Mouse (Mus musculus) midbrain, embryonic 13.5 days (tissue): ENCODE measurements at regions not wholly inside any gene's neighbourhood (a gene's known extent, or its start where the extent isn't known, plus 50 kb on each side); places are given as distances from the start of the nearest gene placed in this dataset.
A peak's percentile ranks its signal among the peaks of the same experiment; 100 is the strongest.

ENCODE experiments used
- ATAC-seq: fragments of 200-750 bp; cut with Nextera tagmentation; 2 replicates; pipeline ENCODE4 v1.8.0; 2017; ENCODE audit warnings: mild to moderate bottlenecking, moderate TSS enrichment, moderate library complexity
- H3K27ac ChIP-seq: fragments of 300-500 bp; sonication (generic); 2 replicates; pipeline ENCODE4 v1.5.1; 2015; ENCODE audit warnings: inconsistent platforms, mild to moderate bottlenecking, moderate library complexity
- H3K27me3 ChIP-seq: fragments of 300-500 bp; sonication (generic); 2 replicates; pipeline ENCODE4 v1.6.1; 2015; ENCODE audit warnings: mild to moderate bottlenecking, inconsistent platforms
- H3K36me3 ChIP-seq: fragments of 300-500 bp; sonication (generic); 2 replicates; pipeline ENCODE4 v1.6.1; 2015; ENCODE audit warnings: mild to moderate bottlenecking, inconsistent platforms
- H3K4me1 ChIP-seq: fragments of 300-500 bp; sonication (generic); replicated peaks from 2 replicates; pipeline ENCODE4 v1.6.1; 2015; ENCODE audit warnings: inconsistent platforms
- H3K4me2 ChIP-seq: fragments of 300-500 bp; sonication (generic); replicated peaks from 2 replicates; pipeline ENCODE4 v1.6.1; 2015; ENCODE audit warnings: moderate library complexity, mild to moderate bottlenecking, inconsistent platforms
- H3K4me3 ChIP-seq: fragments of 300-500 bp; sonication (generic); replicated peaks from 2 replicates; pipeline ENCODE4 v1.5.1; 2015; ENCODE audit warnings: mild to moderate bottlenecking, inconsistent platforms
- H3K9ac ChIP-seq: fragments of 300-500 bp; sonication (generic); replicated peaks from 2 replicates; pipeline ENCODE4 v1.6.1; 2015; ENCODE audit warnings: mild to moderate bottlenecking, inconsistent platforms
- H3K9me3 ChIP-seq: fragments of 300-500 bp; sonication (generic); 2 replicates; pipeline ENCODE4 v1.6.1; 2016; ENCODE audit warnings: mild to moderate bottlenecking, inconsistent platforms
- WGBS: fragments of 180-500 bp; shearing (Covaris S2); methylation state at CpG from one replicate; pipeline ENCODE4 v1.1.7; 2015; 5-methylcytosine and 5-hydroxymethylcytosine counted together

DNA sequence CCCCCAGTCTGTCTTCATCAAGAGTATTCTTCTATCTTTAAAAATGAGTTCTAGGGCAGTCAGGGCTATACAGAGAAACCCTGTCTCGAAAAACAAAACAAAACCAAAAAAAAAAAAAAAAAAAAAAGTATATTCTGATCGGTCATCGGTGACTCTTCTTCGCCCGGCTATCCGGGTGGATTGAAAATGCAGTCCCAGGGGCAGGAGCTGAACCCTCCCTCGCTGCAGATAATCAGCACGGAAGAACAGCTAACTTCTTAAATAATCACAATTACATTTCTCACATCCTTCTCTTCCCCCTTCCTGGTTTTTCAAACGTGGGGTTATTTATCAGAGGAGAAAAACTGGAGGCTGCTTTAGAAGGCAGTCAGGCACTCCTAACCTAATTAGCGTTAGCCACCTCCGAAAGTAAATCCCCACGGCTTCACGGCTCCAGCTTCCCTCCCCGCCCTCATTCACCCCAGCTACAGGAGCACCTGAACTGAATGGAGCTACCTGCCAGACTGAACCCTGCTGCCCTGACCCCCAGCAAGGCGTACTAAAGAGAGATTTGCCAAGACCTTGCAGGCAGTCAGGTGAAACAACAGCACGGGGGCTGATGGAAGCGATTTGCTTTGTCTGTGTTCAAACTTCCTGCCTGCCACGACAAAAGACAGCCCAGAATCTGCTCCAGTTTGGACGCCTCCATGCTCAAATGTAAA is 379.2 kb downstream of the Gpd2 start:
- H3K9ac ChIP-seq, result peak overlapping the region; percentile 36

DNA sequence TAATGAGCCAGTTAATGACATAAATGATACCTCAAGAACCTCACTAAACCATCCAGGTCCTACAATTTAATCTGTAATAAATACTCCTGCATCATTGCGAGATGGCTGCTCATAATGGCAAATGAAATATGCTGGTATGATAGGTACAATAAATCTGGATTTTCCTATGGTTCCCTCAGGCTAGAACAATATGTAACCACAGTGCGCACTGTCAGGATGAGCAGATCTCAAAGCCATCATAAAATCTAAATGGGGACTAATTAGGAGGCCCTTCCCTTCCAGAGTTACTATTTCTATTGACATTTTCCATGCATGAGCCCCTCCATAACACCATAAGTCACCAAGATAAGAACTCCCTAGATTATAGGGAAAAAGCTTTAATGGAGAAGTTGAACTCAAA is 379.8 kb downstream of the Gpd2 start:
- H3K9me3 ChIP-seq, result no peaks in the 10 kb centered on the region
- H3K4me1 ChIP-seq, result peaks cover 28% of the 10 kb centered on the region
- H3K36me3 ChIP-seq, result no peaks in the 10 kb centered on the region
- 76% methylated on average over 2 of the region's 2 CpGs for WGBS
- ATAC-seq, result 0 out of 2 replicates have a peak, but pooled peaks have one; percentile 27
- peak overlapping the region; percentile 36; the same call in 1 of the 2 replicates for H3K9ac ChIP-seq
- peak overlapping the region; percentile 36; the same call in 1 of the 2 replicates for H3K4me3 ChIP-seq
- H3K27me3 ChIP-seq, result peaks cover 4% of the 10 kb centered on the region; the same call in 1 of the 2 replicates
- peak overlapping the region; percentile 62 for H3K4me2 ChIP-seq
- H3K27ac ChIP-seq, result no peak overlapping the region

More for the DNA sequence above, 379.2 kb downstream of the Gpd2 start:
- Histone ChIP-seq H3K9me3 (no peaks in the 10 kb centered on the region), H3K36me3 (no peaks in the 10 kb centered on the region), H3K27ac (peak overlapping the region; percentile 51; the same call in 1 of the 2 replicates), H3K4me3 (peak overlapping the region; percentile 36), H3K4me2 (peak overlapping the region; percentile 62), H3K27me3 (peaks cover 4% of the 10 kb centered on the region; the same call in 1 of the 2 replicates), H3K4me1 (peaks cover 28% of the 10 kb centered on the region)
- ATAC-seq, result peak; percentile 41
- 2% methylated on average over 19 of the region's 19 CpGs for WGBS

DNA sequence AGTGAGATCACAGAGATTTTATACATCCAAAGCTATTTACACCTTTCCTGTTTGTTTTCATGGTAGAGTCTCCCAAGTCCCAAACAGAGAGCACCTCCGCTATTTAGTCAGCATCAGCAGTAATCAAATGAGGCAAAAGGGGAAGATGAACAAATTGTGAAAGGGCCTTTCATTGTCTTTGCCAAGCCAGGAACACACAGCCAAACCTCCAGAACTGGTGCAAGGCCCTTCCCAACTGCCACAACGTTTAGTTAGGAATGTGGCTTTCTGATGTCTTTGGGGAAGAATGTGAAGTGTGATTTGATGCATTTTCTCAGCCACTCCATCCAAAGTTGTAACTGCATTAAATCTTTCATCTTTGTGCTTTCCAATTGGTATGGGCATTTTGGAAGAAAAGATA is 353.6 kb upstream of the Galnt5 start:
- H3K4me3 ChIP-seq, result no peak overlapping the region
- H3K27ac ChIP-seq, result no peak overlapping the region
- 80% methylated on average over 2 of the region's 2 CpGs for WGBS
- no peaks in the 10 kb centered on the region for H3K36me3 ChIP-seq
- no peaks in the 10 kb centered on the region for H3K4me1 ChIP-seq
- H3K4me2 ChIP-seq, result no peak overlapping the region
- no peak overlapping the region for H3K9ac ChIP-seq
- H3K27me3 ChIP-seq, result no peaks in the 10 kb centered on the region
- ATAC-seq, result no peak
- no peaks in the 10 kb centered on the region for H3K9me3 ChIP-seq

DNA sequence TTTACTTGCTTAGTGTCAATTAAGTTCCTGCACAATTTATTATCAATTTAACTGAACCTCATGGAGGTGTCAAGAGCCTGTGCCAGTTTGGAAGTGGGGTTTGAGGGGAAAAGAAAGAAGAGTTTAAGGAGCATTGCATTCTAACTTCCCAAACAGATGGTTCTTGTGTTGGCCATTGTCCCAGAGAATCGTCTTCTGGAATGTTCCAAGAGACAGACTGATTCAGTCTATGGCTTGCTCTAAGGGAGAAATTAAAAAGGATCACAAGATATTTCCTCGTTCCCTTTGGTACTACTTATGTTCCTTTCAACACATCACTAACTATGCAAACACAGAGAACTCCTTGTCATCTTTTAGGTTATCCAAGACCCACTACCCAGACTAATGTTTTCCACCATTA is 353.1 kb upstream of the Galnt5 start:
- no peaks in the 10 kb centered on the region for H3K4me1 ChIP-seq
- H3K9ac ChIP-seq, result no peak overlapping the region
- no peak for ATAC-seq
- no peaks in the 10 kb centered on the region for H3K36me3 ChIP-seq
- H3K4me2 ChIP-seq, result no peak overlapping the region
- H3K9me3 ChIP-seq, result no peaks in the 10 kb centered on the region
- no peak overlapping the region for H3K4me3 ChIP-seq
- H3K27me3 ChIP-seq, result no peaks in the 10 kb centered on the region
- 86% methylated on average over 2 of the region's 2 CpGs for WGBS
- H3K27ac ChIP-seq, result no peak overlapping the region

DNA sequence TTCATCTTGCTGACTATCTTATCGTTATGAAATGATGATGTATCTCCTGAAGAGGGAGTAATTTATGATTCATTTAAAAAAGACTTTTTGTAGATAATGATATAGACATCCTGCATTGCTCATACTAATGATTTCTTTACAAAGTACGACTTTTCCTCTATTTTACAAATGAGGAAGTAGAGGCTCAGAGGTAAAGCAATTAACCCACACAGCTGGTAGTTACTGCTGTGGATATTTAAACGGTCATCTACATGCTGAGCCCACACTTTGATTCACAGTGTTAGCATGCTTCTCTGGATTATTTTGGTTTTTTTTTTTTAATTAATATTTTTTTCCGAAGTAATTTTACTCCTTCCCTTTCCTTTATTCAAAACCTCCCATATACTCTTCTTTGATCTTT is 348.7 kb upstream of the Galnt5 start:
- H3K4me2 ChIP-seq, result no peak overlapping the region

DNA sequence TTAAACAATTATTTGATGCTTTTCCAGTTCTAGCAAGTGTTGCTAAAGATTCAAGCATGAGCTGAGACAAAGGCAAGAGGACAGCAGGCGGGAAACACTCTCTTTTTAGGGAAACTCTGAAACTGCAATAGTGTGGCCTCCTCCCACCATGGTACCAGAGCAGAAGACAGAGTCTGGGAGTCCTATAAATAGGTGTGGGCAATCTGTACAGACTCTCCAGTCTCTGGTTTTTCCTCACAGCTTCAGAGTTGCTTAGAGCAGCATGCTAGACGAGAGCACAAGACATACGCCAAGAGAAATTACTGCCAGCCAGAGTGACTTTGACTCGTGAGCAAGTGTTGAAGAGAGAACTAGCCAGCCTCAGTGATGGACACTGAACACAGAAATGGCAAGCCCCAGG is 340.3 kb upstream of the Galnt5 start:
- Histone ChIP-seq H3K4me3 (no peak overlapping the region), H3K9me3 (no peaks in the 10 kb centered on the region), H3K36me3 (no peaks in the 10 kb centered on the region), H3K4me2 (no peak overlapping the region), H3K27me3 (no peaks in the 10 kb centered on the region), H3K9ac (no peak overlapping the region), H3K27ac (no peak overlapping the region), H3K4me1 (no peaks in the 10 kb centered on the region)
- WGBS, result 90% methylated on average over 4 of the region's 4 CpGs
- no peak for ATAC-seq

More for the DNA sequence above, 348.7 kb upstream of the Galnt5 start:
- no peak for ATAC-seq
- no peak overlapping the region for H3K4me3 ChIP-seq
- 81% methylated on average over 4 of the region's 4 CpGs for WGBS
- H3K9ac ChIP-seq, result no peak overlapping the region
- H3K9me3 ChIP-seq, result no peaks in the 10 kb centered on the region
- H3K36me3 ChIP-seq, result no peaks in the 10 kb centered on the region
- no peaks in the 10 kb centered on the region for H3K4me1 ChIP-seq
- no peaks in the 10 kb centered on the region for H3K27me3 ChIP-seq
- H3K27ac ChIP-seq, result no peak overlapping the region

DNA sequence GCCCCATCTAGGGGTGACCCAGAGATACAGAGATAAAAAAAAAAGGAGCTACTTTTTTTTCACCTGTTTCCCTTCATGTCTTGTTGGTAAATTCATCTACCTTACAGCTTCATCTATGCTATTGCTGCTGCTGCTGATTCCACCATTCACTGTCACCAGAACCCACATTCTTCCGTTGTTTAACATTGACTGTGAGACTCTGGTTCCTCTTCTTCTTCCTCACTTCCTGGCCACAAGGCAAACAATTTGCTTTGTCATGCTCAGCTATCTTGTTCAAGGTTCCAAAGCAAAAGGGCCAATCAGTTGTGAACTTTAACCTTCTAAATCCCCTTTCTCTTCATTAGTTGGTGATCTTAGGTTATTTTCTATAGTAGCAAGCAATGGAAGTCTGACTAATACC is 335.8 kb upstream of the Galnt5 start:
- Histone ChIP-seq H3K27me3 (no peaks in the 10 kb centered on the region), H3K4me2 (no peak overlapping the region), H3K9me3 (no peaks in the 10 kb centered on the region), H3K27ac (no peak overlapping the region), H3K4me3 (no peak overlapping the region), H3K9ac (no peak overlapping the region), H3K36me3 (no peaks in the 10 kb centered on the region), H3K4me1 (no peaks in the 10 kb centered on the region)
- 84% methylated on average over 1 of the region's 1 CpGs for WGBS
- ATAC-seq, result no peak

DNA sequence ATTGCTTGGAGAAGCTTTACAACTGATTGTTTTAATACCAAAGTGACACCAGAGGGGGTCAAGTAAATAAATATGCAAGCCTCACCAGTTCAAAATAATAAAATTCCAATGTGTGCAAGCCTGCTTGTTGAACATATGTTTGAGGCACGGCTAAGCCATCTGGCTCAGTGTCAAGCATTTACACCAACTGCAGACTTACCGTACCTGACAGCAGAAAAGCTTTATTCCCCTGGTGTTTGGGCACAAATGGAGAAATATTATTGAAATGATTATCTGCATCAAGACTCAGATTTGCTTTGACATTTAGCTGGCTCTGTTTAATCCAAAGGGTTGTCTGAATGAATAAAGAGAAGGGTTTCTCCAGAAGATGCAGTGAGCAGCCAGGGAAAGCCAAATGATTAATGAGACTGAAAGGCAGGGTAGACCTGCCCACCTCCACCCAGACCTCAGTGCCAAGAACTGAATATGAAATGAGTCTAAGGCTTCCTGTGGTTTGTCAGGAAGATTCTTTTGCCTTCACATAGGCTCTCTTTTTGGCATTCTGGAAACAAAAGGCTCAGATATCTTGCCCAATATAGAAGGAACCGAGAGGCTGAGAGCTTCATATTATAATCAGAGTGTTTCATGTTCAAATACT is 325.6 kb upstream of the Galnt5 start:
- H3K9me3 ChIP-seq, result no peaks in the 10 kb centered on the region
- H3K36me3 ChIP-seq, result no peaks in the 10 kb centered on the region
- no peak overlapping the region for H3K4me3 ChIP-seq
- no peak overlapping the region for H3K4me2 ChIP-seq
- H3K4me1 ChIP-seq, result no peaks in the 10 kb centered on the region
- H3K27me3 ChIP-seq, result no peaks in the 10 kb centered on the region
- no peak overlapping the region for H3K9ac ChIP-seq
- 48% methylated on average over 3 of the region's 3 CpGs for WGBS
- no peak overlapping the region for H3K27ac ChIP-seq
- peak; percentile 45; the same call in 1 of the 2 replicates for ATAC-seq

DNA sequence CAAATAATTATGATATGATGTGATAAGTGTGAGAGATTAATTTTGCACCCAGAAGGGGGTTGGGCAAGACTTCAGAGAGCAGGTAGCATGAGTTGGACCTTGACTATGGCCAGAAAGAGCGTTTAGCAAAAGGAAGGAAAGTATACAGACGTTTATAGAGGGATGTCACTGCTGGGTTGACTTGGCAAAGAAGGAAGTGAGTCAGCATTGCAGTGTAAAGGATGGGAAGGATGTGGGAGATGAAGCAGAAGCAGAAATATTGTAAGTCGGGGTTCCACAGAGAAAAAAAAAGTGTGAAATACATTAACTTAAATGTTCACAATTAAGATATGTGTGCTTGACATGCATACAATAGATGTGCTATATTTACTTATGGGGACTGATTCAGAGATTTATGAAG is 307.8 kb upstream of the Galnt5 start:
- Histone ChIP-seq H3K27ac (no peak overlapping the region), H3K4me1 (no peaks in the 10 kb centered on the region), H3K9me3 (no peaks in the 10 kb centered on the region), H3K9ac (no peak overlapping the region), H3K36me3 (no peaks in the 10 kb centered on the region), H3K4me3 (no peak overlapping the region), H3K27me3 (peaks cover 21% of the 10 kb centered on the region), H3K4me2 (no peak overlapping the region)
- 82% methylated on average over 3 of the region's 3 CpGs for WGBS
- ATAC-seq, result no peak

DNA sequence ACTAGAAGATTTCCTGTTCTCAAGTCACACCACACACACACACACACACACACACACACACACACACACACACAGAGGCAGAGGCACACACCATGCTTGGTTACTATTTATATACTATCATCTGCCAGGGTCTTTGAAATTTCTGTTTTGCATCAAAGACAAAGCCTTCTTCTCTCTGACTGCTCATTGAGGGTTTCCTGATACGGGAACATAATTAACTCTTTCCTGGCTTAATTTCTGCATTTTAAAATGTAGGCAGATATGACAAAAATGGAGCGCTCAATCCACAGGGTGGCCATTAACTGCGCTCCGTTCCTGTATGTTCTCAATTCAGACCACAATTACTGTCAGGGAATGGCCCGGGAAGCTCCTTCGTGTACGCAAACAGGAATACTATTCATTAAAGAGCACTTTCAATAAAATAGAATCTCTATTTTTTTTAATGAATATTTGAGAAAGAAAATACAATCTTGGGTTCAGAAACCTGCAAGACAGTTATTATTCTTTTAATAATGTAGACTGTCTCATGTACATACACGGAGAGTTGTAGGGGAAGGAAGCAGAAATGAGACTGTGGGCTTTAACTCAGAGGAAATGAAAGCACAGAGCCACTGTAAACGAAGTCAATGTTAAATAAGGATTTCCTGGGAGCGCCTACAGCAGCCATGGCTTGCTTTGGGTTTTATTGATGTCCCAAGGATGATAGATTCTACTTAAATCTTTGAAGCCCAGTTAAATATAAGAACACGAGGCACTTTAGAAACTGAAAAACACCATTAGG is 300.5 kb upstream of the Galnt5 start:
- 38% methylated on average over 11 of the region's 11 CpGs for WGBS
- peaks cover 58% of the 10 kb centered on the region for H3K27me3 ChIP-seq
- peak overlapping the region; percentile 30 for H3K4me2 ChIP-seq
- ATAC-seq, result peak; percentile 63
- H3K4me1 ChIP-seq, result peaks cover 16% of the 10 kb centered on the region
- H3K9ac ChIP-seq, result no peak overlapping the region
- H3K36me3 ChIP-seq, result no peaks in the 10 kb centered on the region
- H3K9me3 ChIP-seq, result no peaks in the 10 kb centered on the region
- peak overlapping the region; percentile 35; the same call in 1 of the 2 replicates for H3K27ac ChIP-seq
- no peak overlapping the region for H3K4me3 ChIP-seq

DNA sequence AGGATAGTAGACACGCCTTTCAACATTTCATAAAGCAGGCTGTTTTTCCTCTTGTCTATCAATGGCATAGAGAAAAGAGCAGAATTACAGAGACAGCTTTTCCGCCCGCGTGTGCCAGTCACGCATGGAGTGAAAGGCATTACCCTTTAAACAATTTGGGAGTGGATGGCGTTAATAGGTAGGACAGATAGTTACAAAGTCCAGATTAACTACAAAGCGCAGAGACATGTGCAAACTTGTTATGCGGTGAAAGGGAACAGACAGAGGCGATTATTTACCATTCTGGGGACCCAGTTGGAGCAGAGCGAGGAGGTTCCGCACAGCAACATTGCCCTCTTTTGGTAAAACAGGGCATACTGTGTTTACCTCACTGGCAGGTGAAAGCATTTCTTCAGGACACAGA is 299.0 kb upstream of the Galnt5 start:
- under 1% methylated on average over 11 of the region's 11 CpGs for WGBS
- peak; percentile 82 for ATAC-seq
- no peaks in the 10 kb centered on the region for H3K9me3 ChIP-seq
- peaks cover 16% of the 10 kb centered on the region for H3K4me1 ChIP-seq
- H3K27me3 ChIP-seq, result peaks cover 60% of the 10 kb centered on the region
- H3K36me3 ChIP-seq, result no peaks in the 10 kb centered on the region
- peak overlapping the region; percentile 49 for H3K4me2 ChIP-seq
- peak overlapping the region; percentile 35 for H3K4me3 ChIP-seq
- H3K27ac ChIP-seq, result no peak overlapping the region
- H3K9ac ChIP-seq, result 0 out of 2 replicates have a peak overlapping the region, but pooled peaks have one; percentile 48

DNA sequence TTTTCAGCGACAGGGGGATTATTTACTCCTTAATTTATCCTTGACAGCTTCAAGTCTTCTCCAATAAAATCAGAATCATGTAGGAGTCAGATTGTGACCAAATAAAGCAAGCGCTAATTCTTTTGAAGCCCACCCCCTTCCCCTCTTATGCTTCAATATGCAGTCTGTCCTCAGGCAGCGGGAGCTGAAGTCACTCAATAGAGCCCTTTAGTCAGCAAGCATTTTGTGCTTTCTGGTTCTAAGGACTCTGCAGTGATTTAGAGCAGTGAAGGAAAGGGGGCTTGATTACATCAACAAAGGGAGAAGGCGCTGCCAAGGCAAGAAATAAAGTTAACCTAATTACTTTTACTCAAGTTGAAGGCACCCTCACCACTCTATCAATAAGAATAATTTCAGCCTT is 298.5 kb upstream of the Galnt5 start:
- WGBS, result 8% methylated on average over 4 of the region's 4 CpGs
- Histone ChIP-seq H3K4me2 (peak overlapping the region; percentile 49), H3K27me3 (peaks cover 58% of the 10 kb centered on the region), H3K27ac (no peak overlapping the region), H3K36me3 (no peaks in the 10 kb centered on the region), H3K4me1 (peaks cover 16% of the 10 kb centered on the region), H3K9me3 (no peaks in the 10 kb centered on the region), H3K9ac (peak overlapping the region; percentile 48; the same call in 1 of the 2 replicates), H3K4me3 (peak overlapping the region; percentile 35)
- peak; percentile 71 for ATAC-seq
